Mouse (Mus musculus) urinary bladder, postnatal 36 days (tissue): ENCODE results near the gene Ppm1j.
"Not testable (repeated sequence)": the region's sequence is repeated elsewhere in the genome, so short reads cannot be mapped to it uniquely, and the experiment has no call there.

ENCODE experiments used
- DNase-seq, 2 experiments: peaks; one replicate each; pipeline ENCODE4 v3.0.0; 2022; ENCODE audit warnings: low spot score in 2 of 2, mixed read lengths in 1 of 2

The Ppm1j gene

GRCm38 (mm10) chr3:104780561-104781420 lies at the start of gene Ppm1j:
Ppm1j (plus strand) TSS chr3:104781056.
- DNase-seq, result peak; percentile 54 to 74

- no peak for DNase-seq
Observed at GRCm38 (mm10) chr3:104732907-104733306, 47.9 kb upstream of the Ppm1j start.

GRCm38 (mm10) chr3:104734654-104735053 lies 46.2 kb upstream of the Ppm1j start:
- no peak for DNase-seq

- DNase-seq, result no peak
Observed at GRCm38 (mm10) chr3:104741954-104742353, 38.9 kb upstream of the Ppm1j start.

- no peak for DNase-seq
Observed at GRCm38 (mm10) chr3:104743161-104743560, 37.7 kb upstream of the Ppm1j start.

- DNase-seq, result no peak
Observed at GRCm38 (mm10) chr3:104743864-104744263, 37.0 kb upstream of the Ppm1j start.

GRCm38 (mm10) chr3:104752845-104753244 lies 28.0 kb upstream of the Ppm1j start:
- DNase-seq, result not testable (repeated sequence)

GRCm38 (mm10) chr3:104758406-104758805 lies 22.4 kb upstream of the Ppm1j start:
- DNase-seq, result peak; percentile 33 to 66

GRCm38 (mm10) chr3:104758869-104759268 lies 22.0 kb upstream of the Ppm1j start:
- no peak for DNase-seq

GRCm38 (mm10) chr3:104762103-104762863 lies 18.6 kb upstream of the Ppm1j start:
- DNase-seq, result not testable (repeated sequence)

GRCm38 (mm10) chr3:104765021-104765420 lies 15.8 kb upstream of the Ppm1j start:
- DNase-seq, result no peak

GRCm38 (mm10) chr3:104767141-104767540 lies 13.7 kb upstream of the Ppm1j start:
- no peak for DNase-seq

GRCm38 (mm10) chr3:104767716-104768115 lies 13.1 kb upstream of the Ppm1j start:
- no peak for DNase-seq

GRCm38 (mm10) chr3:104769135-104769534 lies 11.7 kb upstream of the Ppm1j start:
- DNase-seq, result no peak

GRCm38 (mm10) chr3:104770035-104770434 lies 10.8 kb upstream of the Ppm1j start:
- no peak for DNase-seq

- no peak for DNase-seq
Observed at GRCm38 (mm10) chr3:104770918-104771317, 9.9 kb upstream of the Ppm1j start.

- no peak for DNase-seq
Observed at GRCm38 (mm10) chr3:104771460-104771859, 9.4 kb upstream of the Ppm1j start.

GRCm38 (mm10) chr3:104773301-104773700 lies 7.6 kb upstream of the Ppm1j start:
- DNase-seq, result no peak

- no peak for DNase-seq
Observed at GRCm38 (mm10) chr3:104777342-104777741, 3.5 kb upstream of the Ppm1j start.

GRCm38 (mm10) chr3:104779949-104780348 lies 907 bp upstream of the Ppm1j start:
- no peak for DNase-seq

- DNase-seq, result no peak
Observed at GRCm38 (mm10) chr3:104781471-104781903, 631 bp downstream of the Ppm1j start, which contains the start of gene Fam19a3. Fam19a3 (minus strand) TSS chr3:104781840.

GRCm38 (mm10) chr3:104782061-104782681 lies 1.3 kb downstream of the Ppm1j start:
- DNase-seq, result no peak
